Mouse (Mus musculus) heart, adult 2 months (tissue): ENCODE data around the gene Palm. TPM values are rescaled to one million over a fixed set of nuclear protein-coding genes. Genes with fewer than 3 reads are reported as not detected.

Source experiments
- DNase-seq, 2 experiments: peaks; one replicate each; pipeline ENCODE4 v3.0.0; 2021
- H3K27ac ChIP-seq: fragments of 200-600 bp; 2 replicates; pipeline ENCODE4 v1.8.1; 2022
- H3K27me3 ChIP-seq: fragments of 200-500 bp; 2 replicates; pipeline ENCODE4 v1.6.1; 2012; ENCODE audit warnings: mild to moderate bottlenecking, low read length, inconsistent platforms, mixed read lengths; ENCODE audit not compliant: control insufficient read depth, insufficient read depth
- H3K36me3 ChIP-seq: fragments of 200-500 bp; 2 replicates; pipeline ENCODE4 v1.6.1; 2012; ENCODE audit warnings: low read length, inconsistent platforms; ENCODE audit not compliant: control insufficient read depth, insufficient read depth
- H3K4me1 ChIP-seq: fragments of 200-500 bp; 2 replicates; pipeline ENCODE4 v1.6.1; 2011; ENCODE audit warnings: low read length; ENCODE audit not compliant: control insufficient read depth, insufficient read depth
- H3K4me3 ChIP-seq: fragments of 200-600 bp; 2 replicates; pipeline ENCODE4 v1.8.1; 2022
- H3K79me2 ChIP-seq: fragments of 200-500 bp; replicated peaks from 2 replicates; pipeline ENCODE4 v1.6.1; 2012; ENCODE audit warnings: mild to moderate bottlenecking, inconsistent platforms, low read length, moderate library complexity, mixed read lengths; ENCODE audit not compliant: control insufficient read depth, insufficient read depth
- H3K9ac ChIP-seq: fragments of 200-500 bp; 2 replicates; pipeline ENCODE4 v1.6.1; 2012; ENCODE audit warnings: low read depth, mild to moderate bottlenecking, control low read depth, inconsistent platforms, low read length, mixed read lengths
- CTCF ChIP-seq: fragments of 200-600 bp; IDR thresholded peaks from 2 replicates; pipeline ENCODE4 v1.8.1; 2022; ENCODE audit warnings: antibody characterized with exemption, mild to moderate bottlenecking, moderate library complexity
- EP300 ChIP-seq: fragments of 200-500 bp; IDR thresholded peaks from 2 replicates; pipeline ENCODE4 v1.6.1; 2011; ENCODE audit warnings: low read depth, low read length, control low read depth; ENCODE audit not compliant: insufficient read depth
- POLR2A ChIP-seq: fragments of 200-500 bp; IDR thresholded peaks from 2 replicates; pipeline ENCODE4 v1.6.1; 2011; ENCODE audit warnings: mild to moderate bottlenecking, low read depth, low read length, control low read depth; ENCODE audit not compliant: insufficient read depth
- WGBS: fragments of 180-500 bp; shearing (Covaris S2); methylation state at CpG from one replicate; pipeline ENCODE4 v1.1.7; 2018; 5-methylcytosine and 5-hydroxymethylcytosine counted together
- intact Hi-C: fragments of 180-260 bp; cut with DNase I; formaldehyde crosslinking; loops from one replicate; pipeline ENCODE4 v1.15.1; 2025
- polyA plus RNA-seq: library from polyadenylated mRNA; depleted of rRNA; stranded (reverse); fragments of >200 nt; gene quantifications from 2 replicates; pipeline ENCODE4 v1.2.3, GENCODE M21; 2012
- total RNA-seq, 2 experiments: library from RNA; stranded (reverse); gene quantifications; 2 replicates each; pipeline ENCODE4 v1.2.3; 2021

The Palm gene
- total and polyA plus RNA-seq, 3 experiments, result 31.4 to 55.6 (median 51.4) TPM

GRCm38 (mm10) chr10:79794491-79794931 is 1.1 kb downstream of the Palm start:
- H3K4me3 ChIP-seq, result peak overlapping the region; percentile 67
- H3K79me2 ChIP-seq, result no peaks in the 10 kb centered on the region
- H3K36me3 ChIP-seq, result peaks cover 3% of the 10 kb centered on the region; the same call in 1 of the 2 replicates
- WGBS, result 24% methylated on average over 10 of the region's 10 CpGs
- no peaks in the 10 kb centered on the region for H3K27me3 ChIP-seq
- TF ChIP-seq EP300, result peak; percentile 96
- TF ChIP-seq CTCF, result no peak
- TF ChIP-seq POLR2A, result peak; percentile 96
- H3K4me1 ChIP-seq, result peaks cover 18% of the 10 kb centered on the region
- DNase-seq, result peak; percentile 89 to 94
- intact Hi-C loops, result loop anchor here (1.0 kb wide), 1 partner anchor 13 kb away; no protein-coding TSS in a partner anchor
- H3K9ac ChIP-seq, result peak overlapping the region; percentile 92
- H3K27ac ChIP-seq, result peak overlapping the region; percentile 97

GRCm38 (mm10) chr10:79795905-79796304 is 2.5 kb downstream of the Palm start:
- no peak overlapping the region for H3K4me3 ChIP-seq
- 96% methylated on average over 3 of the region's 3 CpGs for WGBS
- H3K27me3 ChIP-seq, result no peaks in the 10 kb centered on the region
- no peak overlapping the region for H3K9ac ChIP-seq
- TF ChIP-seq CTCF (peak; percentile 57), POLR2A (no peak)
- H3K27ac ChIP-seq, result peak overlapping the region; percentile 7; the same call in 1 of the 2 replicates
- DNase-seq, result no peak
- no peaks in the 10 kb centered on the region for H3K79me2 ChIP-seq
- H3K36me3 ChIP-seq, result peaks cover 3% of the 10 kb centered on the region; the same call in 1 of the 2 replicates
- H3K4me1 ChIP-seq, result peaks cover 18% of the 10 kb centered on the region
- intact Hi-C loops, result no loop called here

GRCm38 (mm10) chr10:79797326-79797725 is 4.0 kb downstream of the Palm start:
- H3K4me1 ChIP-seq, result peaks cover 23% of the 10 kb centered on the region
- H3K9ac ChIP-seq, result peak overlapping the region; percentile 9; the same call in 1 of the 2 replicates
- intact Hi-C loops, result loop anchor here (1.0 kb wide), 1 partner anchor 8 kb away; no protein-coding TSS in a partner anchor
- H3K4me3 ChIP-seq, result no peak overlapping the region
- H3K36me3 ChIP-seq, result peaks cover 3% of the 10 kb centered on the region; the same call in 1 of the 2 replicates
- no peaks in the 10 kb centered on the region for H3K79me2 ChIP-seq
- TF ChIP-seq CTCF, result no peak
- peak; percentile 38; the same call in 1 of the 2 replicates for TF ChIP-seq EP300
- TF ChIP-seq POLR2A, result 0 out of 2 replicates have a peak, but pooled peaks have one; percentile 18
- peak; percentile 80 to 83 for DNase-seq
- H3K27me3 ChIP-seq, result no peaks in the 10 kb centered on the region
- peak overlapping the region; percentile 42 for H3K27ac ChIP-seq
- 25% methylated on average over 15 of the region's 15 CpGs for WGBS

GRCm38 (mm10) chr10:79798289-79798928 is 5.0 kb downstream of the Palm start:
- DNase-seq, result peak in 1 of 2 experiments; percentile 52
- no peak for TF ChIP-seq POLR2A
- no peak for TF ChIP-seq EP300
- no peak for TF ChIP-seq CTCF
- Histone ChIP-seq H3K27me3 (no peaks in the 10 kb centered on the region), H3K9ac (no peak overlapping the region), H3K4me3 (no peak overlapping the region), H3K4me1 (peaks cover 24% of the 10 kb centered on the region), H3K27ac (peak overlapping the region; percentile 42), H3K36me3 (peaks cover 6% of the 10 kb centered on the region; the same call in 1 of the 2 replicates), H3K79me2 (no peaks in the 10 kb centered on the region)
- intact Hi-C loops, result no loop called here
- WGBS, result 79% methylated on average over 12 of the region's 12 CpGs

GRCm38 (mm10) chr10:79800508-79800907 is 7.1 kb downstream of the Palm start:
- peaks cover 3% of the 10 kb centered on the region; the same call in 1 of the 2 replicates for H3K36me3 ChIP-seq
- peak in 1 of 2 experiments; percentile 29 for DNase-seq
- intact Hi-C loops, result no loop called here
- H3K4me3 ChIP-seq, result no peak overlapping the region
- no peak overlapping the region for H3K9ac ChIP-seq
- peaks cover 25% of the 10 kb centered on the region for H3K4me1 ChIP-seq
- no peaks in the 10 kb centered on the region for H3K27me3 ChIP-seq
- H3K27ac ChIP-seq, result no peak overlapping the region
- WGBS, result 76% methylated on average over 11 of the region's 11 CpGs
- TF ChIP-seq CTCF (no peak), EP300 (no peak), POLR2A (no peak)
- no peaks in the 10 kb centered on the region for H3K79me2 ChIP-seq

GRCm38 (mm10) chr10:79801837-79802236 is 8.5 kb downstream of the Palm start:
- H3K9ac ChIP-seq, result peak overlapping the region; percentile 55
- intact Hi-C loops, result no loop called here
- no peak overlapping the region for H3K4me3 ChIP-seq
- H3K27me3 ChIP-seq, result no peaks in the 10 kb centered on the region
- no peak for DNase-seq
- peak overlapping the region; percentile 72 for H3K27ac ChIP-seq
- H3K36me3 ChIP-seq, result peaks cover 3% of the 10 kb centered on the region; the same call in 1 of the 2 replicates
- no peaks in the 10 kb centered on the region for H3K79me2 ChIP-seq
- WGBS, result 41% methylated on average over 3 of the region's 3 CpGs
- no peak for TF ChIP-seq POLR2A
- no peak for TF ChIP-seq CTCF
- TF ChIP-seq EP300, result no peak
- peaks cover 24% of the 10 kb centered on the region for H3K4me1 ChIP-seq
